Mouse (Mus musculus): ENCODE measurements around the gene Igf1. TPM values are rescaled to one million over a fixed set of nuclear protein-coding genes. Genes with fewer than 3 reads are reported as not detected.

The Igf1 gene
- polyA plus RNA-seq, 1 experiment, result 4.1 TPM

DNA sequence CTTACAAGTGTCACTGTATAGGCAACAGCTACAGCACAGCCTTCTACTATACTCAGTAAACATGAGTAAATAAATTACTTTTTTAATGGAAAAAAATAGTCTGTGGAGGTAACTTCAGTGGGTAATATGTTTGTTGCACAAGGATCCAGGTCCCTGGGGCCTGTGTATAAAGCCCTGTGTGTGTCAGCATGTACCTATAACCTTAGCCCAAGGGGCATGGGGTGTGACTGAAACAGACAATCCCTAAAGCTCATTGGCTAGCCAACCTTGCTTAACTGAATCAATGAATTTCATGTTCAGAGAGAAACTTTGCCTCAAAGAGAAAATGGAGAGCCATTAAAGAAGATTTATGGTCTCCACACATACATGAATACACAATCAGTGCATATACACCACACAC lies 34.2 kb downstream of the Igf1 start:
- Histone ChIP-seq H3K27ac (ENCODE audit: insufficient read depth, low read length) (no peak overlapping the region), H3K4me3 (replicated peaks; ENCODE audit: insufficient read depth, low read depth, low read length) (no peak overlapping the region), H3K4me1 (ENCODE audit: control insufficient read depth, insufficient read depth, low read length) (no peaks in the 10 kb centered on the region), H3K27me3 (ENCODE audit: control insufficient read depth, insufficient read depth, low read length) (no peaks in the 10 kb centered on the region)
- no peak for TF ChIP-seq POLR2A (IDR thresholded peaks at IDR 0.05; ENCODE audit: borderline replicate concordance, insufficient read depth, low read length)
- DNase-seq, result no peak

DNA sequence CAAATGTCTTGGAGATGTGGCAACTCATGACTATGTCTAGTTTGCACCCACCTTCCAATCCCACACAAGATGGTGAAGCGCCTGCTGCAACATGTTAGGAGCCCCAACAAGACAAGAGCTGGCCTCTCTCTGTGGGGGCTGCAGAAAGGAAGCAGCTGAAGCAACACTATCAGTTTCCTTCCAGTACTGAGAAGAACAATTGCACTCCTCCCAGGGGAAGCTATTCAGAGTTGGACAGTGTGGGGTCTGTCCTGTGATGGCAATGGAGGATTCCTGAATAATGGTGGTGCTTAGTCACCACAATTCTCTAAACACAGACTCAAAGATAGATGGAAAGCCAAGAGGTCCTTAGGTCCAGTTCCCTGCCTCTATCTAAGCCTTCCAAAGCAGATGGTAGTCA lies 35.2 kb downstream of the Igf1 start:
- TF ChIP-seq CTCF (IDR thresholded peaks at IDR 0.05; ENCODE audit: borderline replicate concordance, insufficient read depth, low read depth, low read length), result no peak
- TF ChIP-seq POLR2A (IDR thresholded peaks at IDR 0.05; ENCODE audit: borderline replicate concordance, insufficient read depth, low read length), result no peak
- Histone ChIP-seq H3K27me3 (ENCODE audit: control insufficient read depth, insufficient read depth, low read length) (no peaks in the 10 kb centered on the region), H3K4me3 (replicated peaks; ENCODE audit: insufficient read depth, low read depth, low read length) (no peak overlapping the region), H3K27ac (ENCODE audit: insufficient read depth, low read length) (no peak overlapping the region), H3K4me1 (ENCODE audit: control insufficient read depth, insufficient read depth, low read length) (no peaks in the 10 kb centered on the region)
- no peak for DNase-seq
- 97% methylated on average over 1 of the region's 1 CpGs for WGBS

GRCm38 (mm10) chr10:87894461-87895120 lies 36.5 kb downstream of the Igf1 start:
- 79% methylated on average over 4 of the region's 4 CpGs for WGBS
- no peak overlapping the region for H3K4me3 ChIP-seq (replicated peaks; ENCODE audit: insufficient read depth, low read depth, low read length)
- TF ChIP-seq POLR2A (IDR thresholded peaks at IDR 0.05; ENCODE audit: borderline replicate concordance, insufficient read depth, low read length) (no peak), CTCF (IDR thresholded peaks at IDR 0.05; ENCODE audit: borderline replicate concordance, insufficient read depth, low read depth, low read length) (no peak)
- no peak overlapping the region for H3K27ac ChIP-seq (ENCODE audit: insufficient read depth, low read length)
- H3K4me1 ChIP-seq (ENCODE audit: control insufficient read depth, insufficient read depth, low read length), result no peaks in the 10 kb centered on the region
- no peaks in the 10 kb centered on the region for H3K27me3 ChIP-seq (ENCODE audit: control insufficient read depth, insufficient read depth, low read length)
- DNase-seq, result no peak

DNA sequence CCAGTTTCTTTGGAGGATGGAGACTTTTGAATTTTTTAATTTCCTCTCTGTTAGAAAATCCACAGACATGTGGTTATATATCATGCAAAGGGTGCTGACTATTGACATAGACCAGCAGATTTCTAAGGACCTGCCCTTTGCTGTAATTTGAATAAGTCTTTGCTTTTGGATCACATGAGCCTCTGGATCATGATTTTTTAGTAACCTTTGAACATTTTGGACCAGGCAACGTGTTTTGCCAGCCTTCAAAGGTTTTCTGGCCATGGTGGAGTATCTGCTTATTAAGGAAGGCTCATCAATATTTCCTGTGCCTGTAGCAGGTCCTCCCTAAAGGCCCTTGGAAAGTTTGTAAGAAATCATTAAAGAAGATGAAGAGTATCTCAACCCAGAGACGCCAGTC lies 37.3 kb downstream of the Igf1 start:
- DNase-seq, result no peak
- 52% methylated on average over 2 of the region's 2 CpGs for WGBS
- no peaks in the 10 kb centered on the region for H3K4me1 ChIP-seq (ENCODE audit: control insufficient read depth, insufficient read depth, low read length)
- H3K27ac ChIP-seq (ENCODE audit: insufficient read depth, low read length), result no peak overlapping the region
- TF ChIP-seq CTCF (IDR thresholded peaks at IDR 0.05; ENCODE audit: borderline replicate concordance, insufficient read depth, low read depth, low read length), result no peak
- TF ChIP-seq POLR2A (IDR thresholded peaks at IDR 0.05; ENCODE audit: borderline replicate concordance, insufficient read depth, low read length), result no peak
- H3K27me3 ChIP-seq (ENCODE audit: control insufficient read depth, insufficient read depth, low read length), result no peaks in the 10 kb centered on the region
- no peak overlapping the region for H3K4me3 ChIP-seq (replicated peaks; ENCODE audit: insufficient read depth, low read depth, low read length)

- no peak for DNase-seq
- no peak overlapping the region for H3K27ac ChIP-seq (ENCODE audit: insufficient read depth, low read length)
- no peaks in the 10 kb centered on the region for H3K27me3 ChIP-seq (ENCODE audit: control insufficient read depth, insufficient read depth, low read length)
- 87% methylated on average over 4 of the region's 4 CpGs for WGBS
- H3K4me3 ChIP-seq (replicated peaks; ENCODE audit: insufficient read depth, low read depth, low read length), result no peak overlapping the region
- H3K4me1 ChIP-seq (ENCODE audit: control insufficient read depth, insufficient read depth, low read length), result no peaks in the 10 kb centered on the region
- TF ChIP-seq POLR2A (IDR thresholded peaks at IDR 0.05; ENCODE audit: borderline replicate concordance, insufficient read depth, low read length) (no peak), CTCF (IDR thresholded peaks at IDR 0.05; ENCODE audit: borderline replicate concordance, insufficient read depth, low read depth, low read length) (no peak)
Measured at GRCm38 (mm10) chr10:87897331-87897730, 39.3 kb downstream of the Igf1 start.

DNA sequence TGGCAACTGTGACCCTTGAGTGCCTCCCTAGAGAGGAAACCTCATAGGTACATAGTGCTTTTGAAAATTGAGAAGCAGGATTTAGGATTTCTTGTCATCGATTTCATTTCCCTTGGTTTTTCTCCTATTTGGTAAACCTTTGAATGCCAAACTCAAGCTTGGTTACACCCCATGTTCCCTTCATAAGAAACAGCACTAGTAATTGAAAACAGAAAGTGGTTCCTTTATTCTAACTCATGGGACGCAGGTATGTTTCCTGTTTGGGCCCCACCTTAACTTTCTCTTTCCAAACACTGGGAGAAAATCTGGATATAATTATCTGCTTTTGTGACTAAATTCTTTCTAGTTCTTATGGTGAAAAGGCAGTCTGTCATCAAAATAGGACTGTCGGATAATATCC lies 40.8 kb downstream of the Igf1 start:
- 93% methylated on average over 3 of the region's 3 CpGs for WGBS
- no peak for TF ChIP-seq POLR2A (IDR thresholded peaks at IDR 0.05; ENCODE audit: borderline replicate concordance, insufficient read depth, low read length)
- no peak for TF ChIP-seq CTCF (IDR thresholded peaks at IDR 0.05; ENCODE audit: borderline replicate concordance, insufficient read depth, low read depth, low read length)

GRCm38 (mm10) chr10:87901916-87902315 lies 43.9 kb downstream of the Igf1 start:
- DNase-seq, result no peak
- 44% methylated on average over 7 of the region's 7 CpGs for WGBS
- TF ChIP-seq CTCF (IDR thresholded peaks at IDR 0.05; ENCODE audit: borderline replicate concordance, insufficient read depth, low read depth, low read length) (no peak), POLR2A (IDR thresholded peaks at IDR 0.05; ENCODE audit: borderline replicate concordance, insufficient read depth, low read length) (no peak)

More for the DNA sequence above, 40.8 kb downstream of the Igf1 start:
- Histone ChIP-seq H3K27ac (ENCODE audit: insufficient read depth, low read length) (no peak overlapping the region), H3K4me1 (ENCODE audit: control insufficient read depth, insufficient read depth, low read length) (no peaks in the 10 kb centered on the region), H3K27me3 (ENCODE audit: control insufficient read depth, insufficient read depth, low read length) (no peaks in the 10 kb centered on the region), H3K4me3 (replicated peaks; ENCODE audit: insufficient read depth, low read depth, low read length) (no peak overlapping the region)
- no peak for DNase-seq

DNA sequence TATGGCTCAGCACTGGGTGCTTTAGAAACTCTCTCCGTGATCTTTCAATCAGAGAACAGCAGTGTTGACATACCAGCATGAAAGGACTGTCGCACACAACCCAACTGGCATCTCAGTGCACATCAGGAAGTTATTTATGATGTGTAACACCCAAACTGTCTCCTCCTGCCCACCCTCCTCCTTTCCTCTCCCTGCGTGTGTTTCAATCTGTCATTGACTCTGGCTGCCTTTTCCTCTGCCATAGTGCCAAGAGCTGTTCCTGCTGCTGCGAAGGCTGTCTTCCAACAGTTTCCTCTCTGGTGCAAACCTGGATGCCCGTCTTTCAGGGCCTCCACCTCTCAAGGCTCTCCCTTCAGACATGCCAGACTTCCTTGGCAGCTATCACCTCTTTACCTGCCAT lies 46.3 kb downstream of the Igf1 start:
- Histone ChIP-seq H3K27ac (ENCODE audit: insufficient read depth, low read length) (no peak overlapping the region), H3K4me1 (ENCODE audit: control insufficient read depth, insufficient read depth, low read length) (no peaks in the 10 kb centered on the region), H3K27me3 (ENCODE audit: control insufficient read depth, insufficient read depth, low read length) (no peaks in the 10 kb centered on the region), H3K4me3 (replicated peaks; ENCODE audit: insufficient read depth, low read depth, low read length) (no peak overlapping the region)
- TF ChIP-seq POLR2A (IDR thresholded peaks at IDR 0.05; ENCODE audit: borderline replicate concordance, insufficient read depth, low read length), result no peak
- TF ChIP-seq CTCF (IDR thresholded peaks at IDR 0.05; ENCODE audit: borderline replicate concordance, insufficient read depth, low read depth, low read length), result no peak
- WGBS, result 13% methylated on average over 5 of the region's 5 CpGs
- no peak for DNase-seq

More at GRCm38 (mm10) chr10:87901916-87902315, 43.9 kb downstream of the Igf1 start:
- Histone ChIP-seq H3K4me1 (ENCODE audit: control insufficient read depth, insufficient read depth, low read length) (no peaks in the 10 kb centered on the region), H3K27ac (ENCODE audit: insufficient read depth, low read length) (no peak overlapping the region), H3K27me3 (ENCODE audit: control insufficient read depth, insufficient read depth, low read length) (no peaks in the 10 kb centered on the region), H3K4me3 (replicated peaks; ENCODE audit: insufficient read depth, low read depth, low read length) (no peak overlapping the region)
